Mouse (Mus musculus) right cerebral cortex, postnatal 4 days (tissue): Measurements from ENCODE around the gene Zfp566.

Experiments
- DNase-seq: peaks from one replicate; pipeline ENCODE4 v3.0.0-alpha.2; 2022

The Zfp566 gene

GRCm38 (mm10) chr7:30050882-30051548 lies 39.3 kb downstream of the Zfp566 start, which contains the start of gene Zfp14:
TSS of gene Zfp14 (minus strand) at chr7:30051380.
- DNase-seq = peak; percentile 88

DNA sequence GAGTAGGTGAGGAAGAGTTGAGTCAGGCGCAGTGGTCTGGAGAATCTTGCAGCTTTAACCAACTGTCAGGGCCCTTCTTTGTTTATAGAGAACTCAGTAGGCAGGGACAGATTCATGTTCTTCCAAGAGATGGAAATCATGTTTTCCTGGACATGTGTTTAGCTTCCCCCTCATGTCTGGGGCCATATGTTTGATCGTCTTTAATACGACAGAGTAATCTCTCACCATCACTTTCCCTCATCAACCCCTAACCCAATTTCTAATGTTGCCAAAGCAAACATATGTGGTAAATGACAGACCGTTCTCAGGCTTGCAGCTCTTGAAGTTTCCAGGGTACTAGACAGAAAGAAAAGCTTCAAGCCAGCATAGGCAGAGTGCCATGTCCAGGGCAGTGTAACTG lies 42.2 kb downstream of the Zfp566 start:
- no peak for DNase-seq

- no peak for DNase-seq
These were observed 46.0 kb downstream of the Zfp566 start for GRCm38 (mm10) chr7:30044354-30044753.

DNA sequence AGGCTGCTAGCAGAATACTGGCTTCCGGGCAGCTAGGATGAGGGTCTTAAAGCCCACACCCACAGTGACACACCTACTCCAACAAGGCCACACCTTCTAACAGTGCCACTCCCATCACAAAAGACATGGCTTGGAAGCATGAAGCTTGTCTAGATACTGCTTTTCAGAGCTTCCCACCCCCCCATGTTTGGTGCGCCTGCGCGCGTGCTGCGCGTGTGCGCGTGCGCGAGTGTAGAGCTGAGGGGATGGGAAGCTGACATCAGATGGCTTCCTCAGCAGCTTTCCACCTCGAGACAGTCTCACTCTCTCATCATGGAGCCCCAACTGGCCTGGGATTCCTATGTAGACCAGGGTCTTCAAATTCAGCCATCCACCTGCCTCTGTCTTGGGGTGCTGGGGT lies 56.0 kb downstream of the Zfp566 start:
- DNase-seq = no peak

GRCm38 (mm10) chr7:30031379-30031778 lies 58.9 kb downstream of the Zfp566 start:
- DNase-seq = no peak

GRCm38 (mm10) chr7:30030677-30031076 lies 59.6 kb downstream of the Zfp566 start:
- DNase-seq = no peak

- no peak for DNase-seq
These were observed 61.8 kb downstream of the Zfp566 start for GRCm38 (mm10) chr7:30028572-30028971.
